Mouse (Mus musculus) stomach, postnatal 0 days (tissue): ENCODE measurements around the gene Basp1.

ENCODE experiments used
- CTCF ChIP-seq: IDR thresholded peaks from 2 replicates; pipeline ENCODE4 v1.5.1; 2016; ENCODE audit warnings: antibody characterized with exemption, low read depth, mild to moderate bottlenecking, moderate library complexity
- EP300 ChIP-seq: optimal IDR thresholded peaks from 2 replicates; pipeline ENCODE3; 2016; ENCODE audit warnings: antibody characterized with exemption

DNA sequence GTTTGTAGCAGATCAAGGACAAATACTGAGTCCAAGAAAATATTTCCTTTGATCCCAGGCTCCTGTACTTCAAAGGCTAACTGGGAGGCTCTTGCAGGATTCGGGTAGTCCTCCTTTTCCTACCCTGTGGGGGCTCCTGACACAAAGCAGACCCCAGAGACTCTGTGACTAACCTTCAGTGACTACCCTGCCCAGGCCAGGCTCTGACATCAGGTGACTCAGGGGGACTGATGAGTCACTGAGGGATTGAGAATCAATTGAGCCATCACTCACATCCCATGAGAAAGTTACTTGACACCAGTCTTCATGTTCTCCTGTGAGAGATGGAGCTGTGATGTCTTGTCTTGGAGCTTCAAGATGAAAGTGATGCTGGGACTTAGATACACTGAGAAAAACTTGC lies 35.8 kb upstream of the Basp1 start:
- no peak for TF ChIP-seq EP300
- TF ChIP-seq CTCF = no peak
